Mouse (Mus musculus): Measurements from ENCODE around the gene Col26a1. TPM values are rescaled to one million over a fixed set of nuclear protein-coding genes. Genes with fewer than 3 reads are reported as not detected.

The Col26a1 gene
- polyA plus RNA-seq, 1 experiment from 2014 or later: not detected

DNA sequence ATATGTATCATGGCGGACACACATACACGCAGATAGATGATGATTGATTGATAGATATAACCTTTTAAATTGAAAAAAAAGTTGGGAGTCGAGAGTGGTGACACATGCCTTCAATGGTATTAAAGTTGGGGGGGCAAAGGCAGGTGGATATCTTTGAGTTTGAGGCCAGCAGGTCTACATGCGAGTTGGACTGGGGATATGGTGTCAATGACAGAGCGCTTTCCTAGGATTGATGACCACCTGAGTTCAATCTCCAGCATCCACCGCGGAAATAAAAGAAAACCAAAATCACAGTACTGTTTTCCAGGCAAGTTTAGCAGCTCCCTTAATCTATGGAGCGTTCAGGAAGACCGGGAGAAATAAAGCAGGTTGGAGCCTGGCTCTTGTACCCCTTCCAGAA is 24.6 kb upstream of the Col26a1 start:
- 0 out of 2 replicates have a peak, but pooled peaks have one; percentile 4 for ATAC-seq
- TF ChIP-seq CTCF (IDR thresholded peaks at IDR 0.05; ENCODE audit: low read depth): no peak
- no peak for TF ChIP-seq EP300 (IDR thresholded peaks at IDR 0.05; ENCODE audit: low read depth)
- no peak overlapping the region for H3K9ac ChIP-seq (replicated peaks)
- WGBS (ENCODE audit: insufficient replicate concordance): 38% methylated on average over 9 of the region's 9 CpGs
- peak overlapping the region; percentile 58 for H3K4me3 ChIP-seq (ENCODE audit: low read depth, low read length)
- H3K36me3 ChIP-seq (replicated peaks; ENCODE audit: insufficient read depth, low read length): no peaks in the 10 kb centered on the region
- H3K9me3 ChIP-seq (ENCODE audit: low read length): no peaks in the 10 kb centered on the region
- H3K27ac ChIP-seq (ENCODE audit: low read depth): no peak overlapping the region
- DNase-seq: no peak
- H3K4me2 ChIP-seq (ENCODE audit: low read depth, low read length): peak overlapping the region; percentile 74
- no peaks in the 10 kb centered on the region for H3K27me3 ChIP-seq (ENCODE audit: insufficient read depth, low read length)
- no peaks in the 10 kb centered on the region for H3K4me1 ChIP-seq (ENCODE audit: insufficient read depth)

DNA sequence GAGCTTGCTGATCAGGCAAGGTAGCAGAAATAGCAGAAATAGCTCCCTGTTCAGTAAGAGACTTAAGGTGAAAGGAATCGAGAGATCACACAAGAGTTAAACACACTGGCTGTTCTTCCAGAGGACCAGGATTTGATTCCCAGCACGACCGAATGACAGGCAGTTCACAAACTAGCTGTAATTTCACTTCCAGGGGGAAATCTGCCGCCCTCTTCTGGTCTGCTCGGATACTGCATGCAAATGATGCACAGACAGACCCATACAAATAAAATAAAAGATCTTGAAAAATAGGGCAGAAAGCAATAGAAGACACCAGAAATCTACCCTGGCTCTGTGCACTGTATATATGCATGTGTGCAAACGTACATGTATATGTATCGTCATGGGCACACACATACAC is 22.6 kb upstream of the Col26a1 start:
- ATAC-seq (no peak), DNase-seq (peak; percentile 52)
- H3K9me3 ChIP-seq (ENCODE audit: low read length): no peaks in the 10 kb centered on the region
- H3K36me3 ChIP-seq (replicated peaks; ENCODE audit: insufficient read depth, low read length): no peaks in the 10 kb centered on the region
- TF ChIP-seq EP300 (IDR thresholded peaks at IDR 0.05; ENCODE audit: low read depth) (no peak), CTCF (IDR thresholded peaks at IDR 0.05; ENCODE audit: low read depth) (peak; percentile 60)
- H3K4me1 ChIP-seq (ENCODE audit: insufficient read depth): no peaks in the 10 kb centered on the region
- no peak overlapping the region for H3K4me3 ChIP-seq (ENCODE audit: low read depth, low read length)
- H3K27me3 ChIP-seq (ENCODE audit: insufficient read depth, low read length): no peaks in the 10 kb centered on the region
- H3K9ac ChIP-seq (replicated peaks): no peak overlapping the region
- WGBS (ENCODE audit: insufficient replicate concordance): 44% methylated on average over 7 of the region's 7 CpGs
- no peak overlapping the region for H3K27ac ChIP-seq (ENCODE audit: low read depth)
- H3K4me2 ChIP-seq (ENCODE audit: low read depth, low read length): no peak overlapping the region

DNA sequence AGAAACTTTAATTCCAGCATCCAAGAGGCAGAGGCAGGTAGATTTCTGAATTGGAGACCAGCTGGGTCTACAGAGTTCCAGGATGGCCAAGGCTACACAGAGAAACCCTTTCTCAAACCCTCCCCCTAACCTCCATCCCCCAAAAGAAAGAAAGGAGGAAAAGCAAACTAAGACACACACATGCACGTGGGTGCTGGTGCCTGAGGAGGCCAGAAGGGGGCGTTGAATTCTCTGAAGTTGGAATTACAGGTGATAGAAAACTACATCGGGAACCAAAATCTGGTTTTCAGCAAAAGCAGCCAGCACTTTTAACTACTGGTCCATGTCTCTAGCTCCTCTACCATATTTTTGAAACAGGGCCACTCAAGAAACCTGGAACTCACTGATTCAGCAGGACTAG is 21.6 kb upstream of the Col26a1 start:
- no peak overlapping the region for H3K9ac ChIP-seq (replicated peaks)
- H3K4me3 ChIP-seq (ENCODE audit: low read depth, low read length): no peak overlapping the region
- no peaks in the 10 kb centered on the region for H3K9me3 ChIP-seq (ENCODE audit: low read length)
- 44% methylated on average over 3 of the region's 3 CpGs for WGBS (ENCODE audit: insufficient replicate concordance)
- DNase-seq (no peak), ATAC-seq (no peak)
- H3K4me2 ChIP-seq (ENCODE audit: low read depth, low read length): no peak overlapping the region
- no peak overlapping the region for H3K27ac ChIP-seq (ENCODE audit: low read depth)
- no peaks in the 10 kb centered on the region for H3K36me3 ChIP-seq (replicated peaks; ENCODE audit: insufficient read depth, low read length)
- H3K27me3 ChIP-seq (ENCODE audit: insufficient read depth, low read length): no peaks in the 10 kb centered on the region
- TF ChIP-seq CTCF (IDR thresholded peaks at IDR 0.05; ENCODE audit: low read depth) (no peak), EP300 (IDR thresholded peaks at IDR 0.05; ENCODE audit: low read depth) (no peak)
- H3K4me1 ChIP-seq (ENCODE audit: insufficient read depth): no peaks in the 10 kb centered on the region

DNA sequence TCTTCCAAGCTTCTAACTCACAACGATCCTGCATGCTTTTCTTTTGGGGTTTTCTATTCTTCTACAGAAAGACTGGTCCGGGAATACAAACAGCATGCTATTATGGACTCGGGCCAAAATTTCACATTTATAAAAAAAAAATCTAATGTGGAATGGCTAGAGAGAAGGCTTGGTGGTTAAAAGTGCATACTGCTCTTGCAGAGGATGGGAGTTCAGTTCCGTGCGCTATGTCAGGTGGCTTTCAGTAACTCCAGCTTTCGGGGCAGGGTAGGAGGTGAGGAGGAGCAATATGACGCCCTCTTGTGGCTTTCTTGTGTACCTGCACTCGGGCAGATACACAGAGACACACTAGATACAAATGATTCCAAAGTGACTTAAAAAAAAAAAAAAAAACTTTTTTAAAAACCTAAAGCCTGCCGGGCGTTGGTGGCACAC is 12.5 kb upstream of the Col26a1 start:
- H3K9me3 ChIP-seq (ENCODE audit: low read length): no peaks in the 10 kb centered on the region
- 62% methylated on average over 10 of the region's 10 CpGs for WGBS (ENCODE audit: insufficient replicate concordance)
- ATAC-seq (no peak), DNase-seq (no peak)
- H3K27me3 ChIP-seq (ENCODE audit: insufficient read depth, low read length): no peaks in the 10 kb centered on the region
- no peaks in the 10 kb centered on the region for H3K4me1 ChIP-seq (ENCODE audit: insufficient read depth)
- no peaks in the 10 kb centered on the region for H3K36me3 ChIP-seq (replicated peaks; ENCODE audit: insufficient read depth, low read length)
- H3K4me2 ChIP-seq (ENCODE audit: low read depth, low read length): no peak overlapping the region
- no peak overlapping the region for H3K27ac ChIP-seq (ENCODE audit: low read depth)
- no peak overlapping the region for H3K4me3 ChIP-seq (ENCODE audit: low read depth, low read length)
- TF ChIP-seq CTCF (IDR thresholded peaks at IDR 0.05; ENCODE audit: low read depth) (peak; percentile 33; the same call in 1 of the 2 replicates), EP300 (IDR thresholded peaks at IDR 0.05; ENCODE audit: low read depth) (no peak)
- no peak overlapping the region for H3K9ac ChIP-seq (replicated peaks)

DNA sequence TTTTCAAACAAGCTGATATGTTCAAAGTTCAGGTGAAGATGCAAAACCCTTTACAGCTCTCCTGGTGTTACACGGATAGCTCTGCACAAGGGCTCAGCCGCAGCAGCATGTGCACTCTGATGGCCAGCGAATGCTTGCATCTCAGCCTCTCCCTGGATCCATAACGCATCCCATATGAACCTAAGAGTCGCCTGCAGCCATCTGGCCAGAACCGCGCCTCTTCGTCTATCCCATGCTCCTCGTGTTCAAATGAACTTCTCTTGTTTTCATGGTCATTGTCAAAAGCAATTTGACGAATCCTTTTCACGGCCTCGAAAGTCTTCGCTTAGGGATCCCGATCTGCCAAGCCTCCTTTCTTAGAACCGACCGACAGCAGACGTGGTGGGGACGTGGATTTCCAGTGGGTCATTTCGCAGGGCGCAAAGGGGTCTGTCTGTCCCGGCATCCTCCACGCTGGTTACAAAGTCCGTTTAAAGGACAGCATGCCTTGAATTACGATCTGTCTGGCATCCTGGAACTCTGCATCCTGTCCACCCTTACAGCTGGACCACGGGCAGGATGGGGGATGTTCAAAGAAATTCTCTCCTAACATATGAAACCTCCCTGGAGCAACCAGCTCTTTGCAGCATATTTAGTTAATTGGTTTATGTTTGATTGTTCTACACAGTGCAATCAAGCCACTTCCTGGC is 12.0 kb upstream of the Col26a1 start:
- Histone ChIP-seq H3K9me3 (ENCODE audit: low read length) (no peaks in the 10 kb centered on the region), H3K9ac (replicated peaks) (no peak overlapping the region), H3K27ac (ENCODE audit: low read depth) (no peak overlapping the region), H3K27me3 (ENCODE audit: insufficient read depth, low read length) (no peaks in the 10 kb centered on the region), H3K4me2 (ENCODE audit: low read depth, low read length) (no peak overlapping the region), H3K36me3 (replicated peaks; ENCODE audit: insufficient read depth, low read length) (no peaks in the 10 kb centered on the region), H3K4me3 (ENCODE audit: low read depth, low read length) (no peak overlapping the region), H3K4me1 (ENCODE audit: insufficient read depth) (no peaks in the 10 kb centered on the region)
- no peak for TF ChIP-seq EP300 (IDR thresholded peaks at IDR 0.05; ENCODE audit: low read depth)
- TF ChIP-seq CTCF (IDR thresholded peaks at IDR 0.05; ENCODE audit: low read depth): no peak
- DNase-seq: no peak
- ATAC-seq: no peak
- 62% methylated on average over 25 of the region's 25 CpGs for WGBS (ENCODE audit: insufficient replicate concordance)

DNA sequence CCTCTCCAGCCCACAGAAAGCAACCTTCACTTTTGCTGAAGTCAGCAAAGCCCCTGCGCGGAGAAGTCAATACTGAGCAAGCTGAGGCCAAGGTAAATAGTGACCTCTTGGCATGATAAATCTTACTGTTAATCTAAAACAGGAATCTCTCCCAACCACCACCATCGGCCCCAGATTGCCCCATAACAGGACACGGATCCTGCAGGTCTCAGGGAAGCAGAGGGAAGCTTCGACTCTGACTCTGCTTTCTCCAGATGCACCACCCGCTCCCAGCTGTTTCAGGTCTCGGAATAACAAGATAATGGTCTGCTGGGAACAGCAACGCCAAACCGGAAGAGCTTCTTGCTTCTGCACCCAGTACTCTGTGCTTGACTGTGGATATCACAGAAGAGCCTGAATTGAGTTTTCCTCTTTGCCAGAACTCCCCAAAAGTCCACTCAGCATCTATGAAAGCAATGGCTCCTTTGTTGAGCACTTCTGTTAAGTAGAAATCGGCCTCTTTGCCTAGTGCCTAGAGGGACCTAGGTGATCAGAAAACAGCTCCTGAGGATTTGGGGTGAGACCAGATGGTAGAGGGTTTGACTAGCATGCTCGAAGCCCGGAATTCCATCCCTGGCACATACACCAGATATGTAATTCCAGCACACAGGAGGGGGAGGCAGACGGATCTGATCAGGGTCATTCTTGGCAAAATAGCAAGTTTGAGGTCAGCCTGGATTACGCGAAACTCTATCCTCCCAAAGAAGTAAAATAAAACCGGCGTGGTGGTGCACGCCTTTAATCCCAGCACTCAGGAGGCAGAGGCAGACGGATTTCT is 5.7 kb upstream of the Col26a1 start:
- Histone ChIP-seq H3K9ac (replicated peaks) (no peak overlapping the region), H3K4me2 (ENCODE audit: low read depth, low read length) (no peak overlapping the region), H3K9me3 (ENCODE audit: low read length) (no peaks in the 10 kb centered on the region), H3K27me3 (ENCODE audit: insufficient read depth, low read length) (peaks cover 10% of the 10 kb centered on the region), H3K4me1 (ENCODE audit: insufficient read depth) (no peaks in the 10 kb centered on the region), H3K4me3 (ENCODE audit: low read depth, low read length) (no peak overlapping the region), H3K27ac (ENCODE audit: low read depth) (no peak overlapping the region), H3K36me3 (replicated peaks; ENCODE audit: insufficient read depth, low read length) (no peaks in the 10 kb centered on the region)
- TF ChIP-seq EP300 (IDR thresholded peaks at IDR 0.05; ENCODE audit: low read depth) (no peak), CTCF (IDR thresholded peaks at IDR 0.05; ENCODE audit: low read depth) (no peak)
- ATAC-seq (no peak), DNase-seq (no peak)
- 54% methylated on average over 19 of the region's 19 CpGs for WGBS (ENCODE audit: insufficient replicate concordance)
